Mouse (Mus musculus) heart, embryonic 13.5 days (tissue): ENCODE data around the gene Fam155a. TPM values are rescaled to one million over a fixed set of nuclear protein-coding genes. Genes with fewer than 3 reads are reported as not detected.

ENCODE experiments used
- ATAC-seq: fragments of 200-750 bp; cut with Nextera tagmentation; 2 replicates; pipeline ENCODE4 v1.8.0; 2017; ENCODE audit warnings: moderate TSS enrichment; ENCODE audit not compliant: insufficient number of reproducible peaks, low FRiP score, low TSS enrichment; ENCODE audit errors: extremely low read depth
- H3K27ac ChIP-seq: fragments of 300-500 bp; sonication (generic); replicated peaks from 2 replicates; pipeline ENCODE4 v1.5.1; 2015; ENCODE audit warnings: moderate library complexity, mild to moderate bottlenecking, inconsistent platforms
- H3K27me3 ChIP-seq: fragments of 300-500 bp; sonication (generic); replicated peaks from 2 replicates; pipeline ENCODE4 v1.6.1; 2015; ENCODE audit warnings: mild to moderate bottlenecking, inconsistent platforms
- H3K36me3 ChIP-seq: fragments of 300-500 bp; sonication (generic); 2 replicates; pipeline ENCODE4 v1.6.1; 2015; ENCODE audit warnings: mild to moderate bottlenecking, inconsistent platforms
- H3K4me1 ChIP-seq: fragments of 300-500 bp; sonication (generic); 2 replicates; pipeline ENCODE4 v1.6.1; 2015; ENCODE audit warnings: inconsistent platforms
- H3K4me2 ChIP-seq: fragments of 300-500 bp; sonication (generic); 2 replicates; pipeline ENCODE4 v1.6.1; 2015; ENCODE audit warnings: inconsistent platforms, mild to moderate bottlenecking, moderate library complexity
- H3K4me3 ChIP-seq: fragments of 300-500 bp; sonication (generic); 2 replicates; pipeline ENCODE4 v1.5.1; 2015; ENCODE audit warnings: moderate library complexity, mild to moderate bottlenecking, inconsistent platforms
- H3K9ac ChIP-seq: fragments of 300-500 bp; sonication (generic); 2 replicates; pipeline ENCODE4 v1.6.1; 2015; ENCODE audit warnings: inconsistent platforms, mild to moderate bottlenecking, moderate library complexity
- H3K9me3 ChIP-seq: fragments of 300-500 bp; sonication (generic); 2 replicates; pipeline ENCODE4 v1.6.1; 2016; ENCODE audit warnings: inconsistent platforms
- WGBS: fragments of 180-500 bp; shearing (Covaris S2); methylation state at CpG from one replicate; pipeline ENCODE4 v1.1.7; 2015; ENCODE audit warnings: mixed read lengths; 5-methylcytosine and 5-hydroxymethylcytosine counted together
- polyA plus RNA-seq: library from polyadenylated mRNA; unstranded; fragments of >200 nt; fragmentation: Nextera tagmentation; extraction: Ambion mirVana; gene quantifications from 2 replicates; pipeline ENCODE4 v1.2.1, GENCODE M21; 2015

The Fam155a gene
- polyA plus RNA-seq, 1 experiment from 2014 or later: 0.08 TPM

- no peak overlapping the region for H3K27ac ChIP-seq
- 84% methylated on average over 2 of the region's 2 CpGs for WGBS
Observed at GRCm38 (mm10) chr8:9424069-9424468, 346.9 kb downstream of the Fam155a start.

GRCm38 (mm10) chr8:9423590-9423989 lies 347.4 kb downstream of the Fam155a start:
- Histone ChIP-seq H3K27me3 (no peaks in the 10 kb centered on the region), H3K27ac (no peak overlapping the region)
- no peak for ATAC-seq

More at GRCm38 (mm10) chr8:9424069-9424468, 346.9 kb downstream of the Fam155a start:
- no peak overlapping the region for H3K9ac ChIP-seq
- H3K4me2 ChIP-seq: no peak overlapping the region
- H3K4me1 ChIP-seq: peaks cover 10% of the 10 kb centered on the region
- H3K4me3 ChIP-seq: no peak overlapping the region
- no peaks in the 10 kb centered on the region for H3K36me3 ChIP-seq
- ATAC-seq: no peak
- no peaks in the 10 kb centered on the region for H3K27me3 ChIP-seq
- H3K9me3 ChIP-seq: no peaks in the 10 kb centered on the region

DNA sequence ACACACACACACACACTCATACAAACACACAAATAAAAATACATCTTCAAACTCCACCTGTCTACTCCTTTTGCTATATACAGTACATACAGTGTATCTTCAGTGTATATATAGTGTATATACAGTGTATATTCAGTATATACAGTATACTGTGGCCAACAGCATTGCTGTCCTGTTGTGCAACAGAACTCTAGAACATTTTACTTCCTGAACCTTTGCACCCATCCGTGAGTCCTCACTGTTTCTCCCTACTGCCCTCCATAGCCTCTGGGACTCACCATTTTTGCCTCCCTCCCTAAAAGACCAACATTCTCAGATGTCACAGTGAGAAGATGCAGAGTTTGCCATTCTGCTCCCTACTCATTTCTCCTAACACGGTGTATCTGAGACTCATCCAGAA lies 347.8 kb downstream of the Fam155a start:
- no peak overlapping the region for H3K4me2 ChIP-seq
- no peaks in the 10 kb centered on the region for H3K36me3 ChIP-seq
- ATAC-seq: no peak
- no peak overlapping the region for H3K4me3 ChIP-seq
- no peak overlapping the region for H3K9ac ChIP-seq
- no peaks in the 10 kb centered on the region for H3K27me3 ChIP-seq
- H3K4me1 ChIP-seq: peaks cover 10% of the 10 kb centered on the region
- 54% methylated on average over 2 of the region's 2 CpGs for WGBS
- H3K27ac ChIP-seq: no peak overlapping the region
- H3K9me3 ChIP-seq: no peaks in the 10 kb centered on the region

More at GRCm38 (mm10) chr8:9423590-9423989, 347.4 kb downstream of the Fam155a start:
- no peak overlapping the region for H3K9ac ChIP-seq
- WGBS: 19% methylated on average over 5 of the region's 5 CpGs
- H3K9me3 ChIP-seq: no peaks in the 10 kb centered on the region
- no peak overlapping the region for H3K4me3 ChIP-seq
- H3K4me2 ChIP-seq: no peak overlapping the region
- no peaks in the 10 kb centered on the region for H3K36me3 ChIP-seq
- H3K4me1 ChIP-seq: peaks cover 10% of the 10 kb centered on the region

DNA sequence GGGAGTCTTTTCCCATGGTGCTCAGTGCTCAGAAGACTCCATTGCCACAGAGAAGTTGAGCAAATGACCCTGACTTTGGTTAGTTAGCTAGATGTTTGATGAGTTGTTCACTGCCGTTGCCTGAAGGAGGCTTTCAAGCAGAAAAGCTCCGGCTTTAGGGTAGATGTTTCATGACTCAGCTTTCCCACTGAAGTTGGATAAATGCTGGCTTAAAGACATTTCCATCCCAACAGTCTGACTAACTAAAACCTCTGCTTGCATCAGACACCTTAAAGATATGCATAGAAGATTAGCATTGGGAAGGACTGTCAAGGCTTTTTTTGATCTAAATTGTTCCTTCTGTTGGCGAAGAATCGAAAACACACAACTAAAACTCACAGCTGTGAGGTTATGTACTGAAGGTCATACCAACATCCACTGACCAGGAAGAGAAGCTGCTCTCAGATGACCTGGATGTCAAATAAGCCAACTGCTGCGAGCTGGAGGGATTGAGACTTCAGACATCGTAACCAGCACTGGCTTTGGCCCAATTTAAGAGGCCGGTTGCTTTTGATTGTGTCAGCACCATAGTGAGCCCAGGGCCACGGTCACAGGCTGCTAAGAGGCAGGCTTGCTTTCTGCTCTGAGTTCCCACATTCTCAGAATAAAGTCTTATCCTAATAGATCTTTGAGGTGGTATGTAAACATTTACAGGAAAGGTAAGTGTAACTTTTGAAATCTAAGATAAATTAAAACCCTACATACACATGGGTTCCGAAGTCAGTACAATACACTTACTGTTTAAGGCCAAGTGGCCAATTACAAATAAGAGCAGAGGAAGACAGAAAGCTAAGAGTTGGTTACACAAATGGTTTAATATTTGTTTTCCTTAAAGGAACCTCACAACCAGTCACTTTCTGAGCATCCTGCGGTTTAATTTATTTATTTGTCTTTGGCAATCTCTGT lies 351.8 kb downstream of the Fam155a start:
- WGBS: 64% methylated on average over 10 of the region's 10 CpGs
- Histone ChIP-seq H3K4me2 (no peak overlapping the region), H3K27ac (no peak overlapping the region), H3K4me3 (no peak overlapping the region), H3K27me3 (no peaks in the 10 kb centered on the region), H3K9me3 (no peaks in the 10 kb centered on the region), H3K9ac (no peak overlapping the region), H3K4me1 (peaks cover 7% of the 10 kb centered on the region), H3K36me3 (no peaks in the 10 kb centered on the region)
- no peak for ATAC-seq

DNA sequence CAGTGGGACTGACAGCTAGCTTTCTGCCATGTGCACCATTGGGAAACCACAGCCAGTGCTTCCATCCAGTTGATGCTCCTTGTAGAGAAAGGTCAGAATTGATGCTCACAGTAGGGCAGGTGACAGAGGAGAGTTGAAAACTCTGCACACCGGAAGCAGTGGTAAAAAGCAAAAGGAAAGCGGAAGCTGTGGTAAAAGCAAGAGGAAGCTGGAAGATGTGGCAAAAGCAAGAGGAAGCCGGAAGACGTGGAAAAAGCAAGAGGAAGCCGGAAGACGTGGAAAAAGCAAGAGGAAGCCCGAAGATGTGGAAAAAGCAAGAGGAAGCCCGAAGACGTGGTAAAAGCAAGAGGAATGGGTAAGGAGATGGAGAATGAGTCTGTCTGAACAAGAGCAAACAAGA lies 354.8 kb downstream of the Fam155a start:
- H3K36me3 ChIP-seq: no peaks in the 10 kb centered on the region
- peaks cover 4% of the 10 kb centered on the region; the same call in 1 of the 2 replicates for H3K4me1 ChIP-seq
- WGBS: 75% methylated on average over 9 of the region's 9 CpGs
- H3K27ac ChIP-seq: no peak overlapping the region
- no peaks in the 10 kb centered on the region for H3K9me3 ChIP-seq
- no peak overlapping the region for H3K4me2 ChIP-seq
- H3K27me3 ChIP-seq: no peaks in the 10 kb centered on the region
- no peak for ATAC-seq
- no peak overlapping the region for H3K4me3 ChIP-seq
- H3K9ac ChIP-seq: no peak overlapping the region

GRCm38 (mm10) chr8:9408480-9408879 lies 362.5 kb downstream of the Fam155a start:
- H3K4me3 ChIP-seq: no peak overlapping the region
- H3K36me3 ChIP-seq: no peaks in the 10 kb centered on the region
- H3K4me2 ChIP-seq: no peak overlapping the region
- H3K9ac ChIP-seq: no peak overlapping the region
- no peaks in the 10 kb centered on the region for H3K27me3 ChIP-seq
- no peak overlapping the region for H3K27ac ChIP-seq
- ATAC-seq: no peak
- H3K9me3 ChIP-seq: no peaks in the 10 kb centered on the region
- H3K4me1 ChIP-seq: no peaks in the 10 kb centered on the region
- 44% methylated on average over 5 of the region's 5 CpGs for WGBS

GRCm38 (mm10) chr8:9406204-9406603 lies 364.8 kb downstream of the Fam155a start:
- WGBS: 70% methylated on average over 6 of the region's 6 CpGs
- no peak overlapping the region for H3K9ac ChIP-seq
- H3K9me3 ChIP-seq: no peaks in the 10 kb centered on the region
- H3K4me1 ChIP-seq: no peaks in the 10 kb centered on the region
- no peaks in the 10 kb centered on the region for H3K36me3 ChIP-seq
- ATAC-seq: no peak
- H3K4me2 ChIP-seq: no peak overlapping the region
- H3K4me3 ChIP-seq: no peak overlapping the region
- no peak overlapping the region for H3K27ac ChIP-seq
- H3K27me3 ChIP-seq: no peaks in the 10 kb centered on the region

DNA sequence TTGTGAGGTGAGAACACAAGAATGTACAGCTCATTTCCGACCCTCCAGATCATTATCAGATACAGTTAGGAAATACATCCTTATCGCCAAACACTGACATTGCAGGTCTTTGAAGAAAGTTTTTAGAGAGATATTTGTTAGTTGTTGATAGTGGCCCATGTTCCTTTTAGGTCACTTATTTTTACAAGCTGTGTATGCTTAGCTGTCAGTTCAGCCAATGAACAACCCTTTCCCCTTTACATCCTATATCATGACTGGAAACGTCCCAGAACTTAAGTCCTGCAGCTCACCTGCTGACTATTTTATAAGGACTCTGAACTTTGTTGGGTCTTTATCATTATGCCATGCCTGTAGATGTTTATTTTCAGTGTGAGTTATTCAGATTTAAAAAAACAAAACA lies 366.3 kb downstream of the Fam155a start:
- no peak overlapping the region for H3K9ac ChIP-seq
- no peaks in the 10 kb centered on the region for H3K4me1 ChIP-seq
- WGBS: 47% methylated on average over 3 of the region's 3 CpGs
- no peaks in the 10 kb centered on the region for H3K9me3 ChIP-seq
- H3K4me3 ChIP-seq: no peak overlapping the region
- no peak overlapping the region for H3K4me2 ChIP-seq
- no peaks in the 10 kb centered on the region for H3K27me3 ChIP-seq
- H3K27ac ChIP-seq: no peak overlapping the region
- no peak for ATAC-seq
- H3K36me3 ChIP-seq: no peaks in the 10 kb centered on the region

GRCm38 (mm10) chr8:9402393-9402792 lies 368.6 kb downstream of the Fam155a start:
- WGBS: 45% methylated on average over 4 of the region's 4 CpGs
- no peaks in the 10 kb centered on the region for H3K4me1 ChIP-seq

GRCm38 (mm10) chr8:9398606-9399263 lies 372.2 kb downstream of the Fam155a start:
- no peak overlapping the region for H3K27ac ChIP-seq
- no peak for ATAC-seq
- H3K4me2 ChIP-seq: no peak overlapping the region
- no peaks in the 10 kb centered on the region for H3K4me1 ChIP-seq
- no peaks in the 10 kb centered on the region for H3K27me3 ChIP-seq
- H3K36me3 ChIP-seq: no peaks in the 10 kb centered on the region
- WGBS: 83% methylated on average over 3 of the region's 3 CpGs
- no peaks in the 10 kb centered on the region for H3K9me3 ChIP-seq
- H3K4me3 ChIP-seq: no peak overlapping the region
- no peak overlapping the region for H3K9ac ChIP-seq

More at GRCm38 (mm10) chr8:9402393-9402792, 368.6 kb downstream of the Fam155a start:
- no peak overlapping the region for H3K9ac ChIP-seq
- no peaks in the 10 kb centered on the region for H3K9me3 ChIP-seq
- ATAC-seq: no peak
- H3K4me2 ChIP-seq: no peak overlapping the region
- no peaks in the 10 kb centered on the region for H3K27me3 ChIP-seq
- no peak overlapping the region for H3K4me3 ChIP-seq
- H3K36me3 ChIP-seq: no peaks in the 10 kb centered on the region
- H3K27ac ChIP-seq: no peak overlapping the region

DNA sequence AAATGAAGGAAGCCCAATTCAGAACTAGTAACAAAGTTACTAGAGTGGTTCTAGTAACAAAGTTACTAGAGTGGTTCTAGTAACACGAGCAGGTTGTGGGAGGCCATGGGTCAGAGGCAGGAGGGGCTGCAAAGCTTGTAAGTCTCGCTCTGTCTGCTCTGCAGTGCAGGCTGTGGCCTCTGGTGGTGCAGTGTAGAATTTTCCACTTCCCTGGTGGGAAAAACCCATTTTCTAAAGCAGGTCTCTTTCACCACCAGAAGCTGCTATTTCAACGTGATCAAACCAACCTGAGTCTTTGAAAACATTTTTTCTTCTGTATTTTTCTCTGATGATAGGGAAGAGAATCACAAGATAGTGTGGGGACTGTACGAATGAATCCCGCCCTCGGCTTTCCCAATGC lies 372.9 kb downstream of the Fam155a start:
- WGBS: 66% methylated on average over 6 of the region's 6 CpGs

More for the DNA sequence above, 372.9 kb downstream of the Fam155a start:
- Histone ChIP-seq H3K27ac (no peak overlapping the region), H3K27me3 (no peaks in the 10 kb centered on the region), H3K4me2 (no peak overlapping the region), H3K36me3 (no peaks in the 10 kb centered on the region), H3K4me1 (no peaks in the 10 kb centered on the region), H3K4me3 (no peak overlapping the region), H3K9me3 (no peaks in the 10 kb centered on the region), H3K9ac (no peak overlapping the region)
- no peak for ATAC-seq
